ENCODE assay signal across 8 mouse cellular contexts in the genomic region with DNA sequence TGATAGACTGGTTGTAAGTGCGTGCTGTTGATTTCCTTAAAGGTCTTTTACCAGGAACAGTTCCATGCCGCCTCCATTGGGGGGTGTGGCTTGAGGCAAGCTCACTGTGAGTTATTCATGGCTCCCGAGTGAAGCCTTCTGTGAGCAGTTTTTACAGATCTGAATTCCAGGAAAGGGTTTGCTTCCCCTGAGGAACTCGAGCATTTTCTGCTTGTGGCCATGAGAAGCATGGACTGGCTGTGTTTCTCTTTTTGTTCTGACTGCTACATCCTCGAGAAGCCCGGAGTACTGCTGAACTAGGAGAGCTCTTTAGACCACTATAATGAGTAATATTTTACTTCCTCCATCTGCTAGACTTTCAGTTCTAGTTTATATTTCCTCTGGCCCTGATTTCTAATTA.
DNase-seq lines count a peak whose midpoint lies in the region; ATAC-seq and TF ChIP-seq lines count a peak whose summit lies in the region.

No protein-coding gene starts in this region.

- peak; percentile 15; the same call in 1 of the 2 replicates for TF ChIP-seq CTCF in kidney, postnatal 0 days (IDR thresholded peaks at IDR 0.05; ENCODE audit: low read depth)

- H3K36me3 ChIP-seq in kidney, postnatal 0 days (ENCODE audit: insufficient read depth, low read length) = no peaks in the 10 kb centered on the region

- no peak overlapping the region for H3K9ac ChIP-seq in kidney, postnatal 0 days (ENCODE audit: low read depth, low read length)

- no peaks in the 10 kb centered on the region for H3K27me3 ChIP-seq in kidney, postnatal 0 days (ENCODE audit: insufficient read depth, low read length)

- peak; percentile 8 to 21 for DNase-seq in layer of hippocampus, adult 8-10 months (ENCODE audit: low spot score in 2 of 2)
- DNase-seq in layer of hippocampus, adult 9-10 months (ENCODE audit: low spot score) = no peak
- DNase-seq in adrenal gland, postnatal 14 days = peak; percentile 44
- peak; percentile 76 for DNase-seq in kidney, postnatal 0 days (ENCODE audit: low spot score)
- DNase-seq in lung, postnatal 36 days = peak; percentile 70
- DNase-seq in cerebellum, postnatal 4 days (ENCODE audit: low spot score in 2 of 2) = no peak
- no peak for DNase-seq in retina, postnatal 1 day

- 15% methylated on average over 6 of the region's 6 CpGs for WGBS in kidney, postnatal 0 days

- H3K4me2 ChIP-seq in kidney, postnatal 0 days (ENCODE audit: low read length) = peak overlapping the region; percentile 21; the same call in 1 of the 2 replicates

- peaks cover 5% of the 10 kb centered on the region; the same call in 1 of the 2 replicates for H3K4me1 ChIP-seq in kidney, postnatal 0 days (replicated peaks; ENCODE audit: insufficient read depth, low read length)

- H3K27ac ChIP-seq in kidney, postnatal 0 days = no peak overlapping the region

- H3K4me3 ChIP-seq in kidney, postnatal 0 days (replicated peaks; ENCODE audit: low read depth, low read length) = no peak overlapping the region

- H3K9me3 ChIP-seq in kidney, postnatal 0 days (replicated peaks; ENCODE audit: low read length) = no peaks in the 10 kb centered on the region

- ATAC-seq in granulocyte monocyte progenitor cell, adult 5-6 weeks (replicated peaks; ENCODE audit: poor library complexity, severe bottlenecking) = peak; percentile 67
- no peak for ATAC-seq in kidney, postnatal 0 days (replicated peaks; ENCODE audit: low FRiP score, low read depth)

Comparison
In these comparisons a context has a peak if more than half of its experiments do, and no peak if none do; other contexts are left out.
1. DNase-seq: peak in layer of hippocampus, adult 8-10 months (2 of 2), adrenal gland, postnatal 14 days (single experiment), kidney, postnatal 0 days (single experiment) and lung, postnatal 36 days (single experiment); none in layer of hippocampus, adult 9-10 months (single experiment), cerebellum, postnatal 4 days (0 of 2) and retina, postnatal 1 day (single experiment).